Mouse (Mus musculus): ENCODE measurements around the gene Fam198b.

Gene Fam198b

DNA sequence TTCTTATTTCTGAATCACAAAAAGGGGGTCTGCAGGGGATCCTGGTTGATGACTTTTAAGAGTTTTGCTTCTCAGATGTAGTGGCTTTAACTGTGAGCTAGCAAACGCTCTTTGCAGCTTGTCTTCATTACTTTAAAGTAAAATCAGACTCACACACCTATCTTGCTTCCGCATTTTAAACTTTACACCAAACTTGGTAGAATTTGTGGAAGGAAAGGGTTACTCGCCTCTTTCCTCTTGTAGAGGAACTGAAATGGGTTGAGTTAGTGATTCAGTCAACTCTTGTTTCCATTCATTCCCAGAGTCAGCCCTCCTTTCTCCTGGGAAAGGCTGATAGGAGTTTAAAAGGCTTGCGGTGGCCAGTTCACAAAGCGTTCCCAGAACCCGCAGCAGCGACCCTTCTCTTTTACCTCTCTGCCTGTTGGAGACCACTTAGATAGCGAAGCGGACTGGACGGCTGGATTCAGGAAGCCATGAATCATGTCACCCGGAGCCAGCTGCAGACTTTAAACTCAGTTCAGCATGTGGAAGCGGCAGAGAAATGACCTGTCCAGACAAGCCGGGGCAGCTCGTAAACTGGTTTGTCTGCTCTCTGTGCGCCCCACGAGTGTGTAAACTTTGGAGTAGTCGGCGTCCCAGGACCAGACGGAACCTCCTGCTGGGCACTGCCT, 1.5 kb downstream of the Fam198b start:
- no peak for DNase-seq (ENCODE audit: low spot score in 2 of 2)

DNA sequence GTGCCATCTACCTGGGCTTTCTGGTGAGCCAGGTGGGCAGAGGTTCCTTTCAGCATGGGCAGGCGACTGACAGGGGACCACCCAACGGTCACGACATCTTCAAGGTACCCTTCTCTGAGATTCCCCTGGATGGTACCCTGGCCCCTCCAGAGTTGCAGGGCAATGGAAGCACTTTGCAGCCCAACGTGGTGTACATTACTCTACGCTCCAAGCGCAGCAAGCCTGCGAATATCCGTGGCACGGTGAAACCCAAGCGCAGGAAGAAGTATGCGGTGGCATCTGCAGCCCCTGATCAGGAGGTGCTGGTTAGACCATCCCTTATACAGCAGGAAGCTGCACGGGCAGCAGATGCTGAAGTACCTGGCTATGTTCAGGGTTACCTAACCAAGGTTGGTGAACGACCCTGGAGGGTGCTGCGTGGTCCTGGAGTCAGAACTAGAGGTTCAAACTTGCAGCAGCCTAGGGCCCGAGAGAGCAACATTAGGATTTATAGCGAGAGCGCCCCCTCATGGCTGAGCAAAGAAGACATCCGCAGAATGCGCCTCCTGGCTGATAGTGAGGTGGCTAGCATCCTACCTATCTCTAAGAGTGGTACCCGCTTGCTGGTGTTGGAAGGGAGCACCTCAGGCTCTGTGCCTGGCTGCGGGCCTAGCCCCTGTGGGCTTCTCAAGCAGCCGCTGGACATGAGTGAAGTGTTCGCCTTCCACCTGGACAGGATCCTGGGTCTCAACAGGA, 2.2 kb downstream of the Fam198b start:
- peak in 1 of 2 experiments; percentile 9 for DNase-seq (ENCODE audit: low spot score in 2 of 2)

DNA sequence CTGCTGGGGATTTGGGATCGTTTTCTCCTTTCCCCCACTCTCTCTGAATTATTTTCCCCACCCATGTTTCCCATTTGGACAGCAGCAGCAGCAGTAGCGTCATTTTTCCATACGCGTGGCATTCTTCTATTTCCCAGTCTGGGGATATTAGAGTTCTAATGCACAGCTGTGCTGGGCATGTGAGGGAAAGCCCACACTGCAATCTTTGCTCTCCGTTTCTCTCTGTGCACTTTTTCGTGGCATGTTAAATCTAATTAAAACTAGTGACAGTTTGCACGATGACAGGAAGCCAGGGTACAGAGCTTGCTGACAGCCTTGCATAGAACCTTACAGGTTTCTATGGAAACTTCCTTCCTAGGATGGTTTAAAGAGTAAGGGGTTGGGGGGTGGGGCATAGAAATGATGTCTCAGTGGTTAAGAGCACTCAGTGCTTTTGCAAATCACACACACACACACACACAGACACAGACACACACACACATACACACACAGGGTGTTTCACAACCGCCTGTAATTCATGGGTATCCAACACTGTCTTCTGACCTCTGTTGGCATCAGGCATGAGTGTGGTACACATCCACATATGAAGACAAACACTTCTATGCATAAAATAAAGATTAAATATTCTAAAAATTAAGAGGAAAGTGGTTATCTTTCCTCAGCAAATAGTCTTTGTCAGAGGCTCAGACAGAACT, 3.0 kb downstream of the Fam198b start:
- DNase-seq (ENCODE audit: low spot score in 2 of 2), result no peak

DNA sequence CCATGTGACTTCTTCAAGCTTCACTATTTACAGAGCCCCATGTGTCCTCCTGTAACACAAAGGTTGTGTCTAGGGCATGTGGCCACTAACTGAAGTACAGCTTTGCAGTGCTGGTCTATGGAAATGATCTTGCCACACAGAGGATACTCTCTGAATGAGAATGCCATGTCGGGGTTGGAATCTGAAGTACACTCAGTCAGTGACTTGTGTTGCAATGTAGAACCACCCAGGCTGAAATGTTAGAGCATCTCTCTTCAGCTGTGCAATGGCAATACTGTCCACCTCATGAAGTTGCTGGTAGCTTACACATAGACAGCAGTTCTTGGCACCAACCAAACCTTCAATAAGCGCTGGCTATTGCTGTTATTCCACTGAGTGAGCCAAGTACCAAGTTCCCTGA, 3.6 kb downstream of the Fam198b start:
- no peak for DNase-seq (ENCODE audit: low spot score in 2 of 2)

DNA sequence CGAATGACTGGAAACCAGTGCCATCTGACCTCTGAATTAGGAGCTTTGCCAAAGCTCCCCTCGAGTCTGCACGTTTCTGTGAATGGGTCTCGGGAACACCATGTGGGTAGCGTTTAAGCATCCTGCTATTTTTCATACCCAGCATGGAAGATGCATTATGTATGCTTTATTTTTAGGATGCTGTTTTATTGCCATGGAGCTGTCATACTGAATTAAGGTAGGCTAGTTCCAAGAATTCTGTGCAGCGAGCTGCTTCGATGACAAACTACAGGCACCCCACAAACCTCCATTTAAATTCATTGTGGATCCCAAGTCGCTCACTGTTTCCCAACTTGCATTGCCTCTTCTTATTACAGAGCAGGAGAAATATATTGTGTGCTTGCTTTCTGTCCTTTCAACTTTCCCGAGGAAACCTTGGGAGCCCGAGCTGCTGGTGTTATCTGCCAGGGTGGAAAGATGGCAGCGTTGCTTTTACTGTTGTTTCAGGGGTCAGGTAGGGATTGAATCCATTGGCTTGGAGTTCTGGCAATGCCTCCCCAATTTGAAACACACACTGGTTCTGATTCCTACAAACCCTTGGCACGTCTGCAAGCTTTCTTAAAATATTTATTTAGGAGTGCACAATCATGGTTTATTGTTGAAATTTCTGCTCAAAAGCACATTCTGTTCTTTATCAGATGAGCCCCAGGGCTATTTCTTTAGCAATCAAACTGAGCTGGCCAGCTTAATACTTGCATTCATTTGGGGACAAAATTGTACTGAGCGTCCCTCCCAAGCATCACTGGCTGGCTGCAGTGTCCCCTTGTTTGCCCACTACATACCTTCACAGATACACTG, 13.4 kb downstream of the Fam198b start:
- no peak for DNase-seq (ENCODE audit: low spot score in 2 of 2)

DNA sequence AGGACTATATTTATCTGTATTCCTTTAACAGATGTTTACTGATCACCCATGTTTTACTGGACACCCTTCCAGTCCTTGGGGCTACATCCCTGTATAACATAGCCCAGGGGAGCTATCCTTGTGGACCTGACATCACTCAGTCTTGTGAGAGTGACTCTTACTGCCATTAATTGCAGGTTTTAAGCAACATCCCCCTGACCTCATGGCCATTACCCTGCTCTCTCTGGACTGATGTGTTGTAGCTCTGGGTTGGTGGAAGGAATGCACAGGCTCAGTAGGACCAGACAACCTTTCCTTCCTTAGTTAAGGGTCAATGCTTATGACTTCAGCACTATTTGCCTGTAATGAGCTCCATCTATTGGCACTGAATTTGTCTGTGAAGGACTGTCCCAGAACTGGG, 14.2 kb downstream of the Fam198b start:
- DNase-seq (ENCODE audit: low spot score in 2 of 2), result no peak

DNA sequence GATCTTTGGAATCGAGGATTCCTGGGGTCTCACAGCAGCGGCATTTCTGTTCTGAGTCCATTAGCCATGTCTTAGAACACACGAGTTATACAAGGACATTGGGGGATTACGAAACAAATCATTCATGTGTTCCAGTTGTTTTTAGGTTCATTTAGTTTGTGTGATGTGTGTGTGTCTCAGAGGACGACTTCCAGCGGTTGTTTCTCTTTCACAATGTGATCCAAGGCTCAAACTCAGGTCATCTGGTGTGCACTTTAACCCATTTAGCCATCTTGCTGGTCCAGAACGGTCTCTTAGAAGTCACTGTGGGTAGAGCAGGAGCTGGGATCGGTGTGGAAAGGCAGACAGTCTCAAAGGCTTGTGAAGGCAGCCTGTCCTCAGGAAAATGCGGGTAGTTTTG, 15.6 kb downstream of the Fam198b start:
- no peak for DNase-seq (ENCODE audit: low spot score in 2 of 2)

DNA sequence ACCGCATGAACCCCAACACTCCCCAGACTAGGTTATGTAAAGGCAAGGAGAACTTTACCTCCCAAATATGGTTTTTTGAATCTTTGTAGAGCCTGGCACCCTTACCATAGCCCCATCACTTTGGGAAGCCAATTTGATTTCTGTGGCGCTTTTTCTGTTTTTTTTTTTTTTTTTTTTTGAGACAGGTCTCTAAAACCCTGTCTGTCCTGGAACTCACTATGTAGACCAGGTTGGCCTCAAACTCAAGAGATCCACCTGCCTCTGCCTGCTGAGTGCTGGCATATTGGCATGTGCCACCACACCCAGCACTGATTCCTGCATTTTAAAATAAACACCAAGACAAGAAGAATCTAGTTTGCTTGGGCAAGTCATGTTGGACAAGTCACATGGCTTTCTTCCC, 16.2 kb downstream of the Fam198b start:
- DNase-seq (ENCODE audit: low spot score in 2 of 2), result no peak

DNA sequence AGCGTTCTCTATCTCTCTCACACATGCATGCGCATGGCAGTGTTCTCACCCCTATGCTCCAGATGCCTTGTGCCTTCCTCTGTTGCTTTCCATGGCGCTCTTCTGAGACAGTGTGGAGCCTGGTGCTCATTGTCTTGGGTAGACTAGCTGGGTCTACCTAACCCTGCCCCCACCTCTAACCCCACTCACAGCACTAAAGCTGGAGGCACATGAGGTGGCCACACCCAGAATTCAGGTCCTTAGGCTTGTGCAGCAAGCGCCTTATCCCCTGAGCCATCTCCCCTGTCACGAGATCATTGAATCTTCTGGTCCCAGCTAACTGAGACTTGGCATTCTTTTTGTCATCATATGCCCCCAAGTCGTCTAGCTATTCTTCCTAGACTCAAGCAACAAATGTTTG, 17.0 kb downstream of the Fam198b start:
- DNase-seq (ENCODE audit: low spot score in 2 of 2), result no peak

DNA sequence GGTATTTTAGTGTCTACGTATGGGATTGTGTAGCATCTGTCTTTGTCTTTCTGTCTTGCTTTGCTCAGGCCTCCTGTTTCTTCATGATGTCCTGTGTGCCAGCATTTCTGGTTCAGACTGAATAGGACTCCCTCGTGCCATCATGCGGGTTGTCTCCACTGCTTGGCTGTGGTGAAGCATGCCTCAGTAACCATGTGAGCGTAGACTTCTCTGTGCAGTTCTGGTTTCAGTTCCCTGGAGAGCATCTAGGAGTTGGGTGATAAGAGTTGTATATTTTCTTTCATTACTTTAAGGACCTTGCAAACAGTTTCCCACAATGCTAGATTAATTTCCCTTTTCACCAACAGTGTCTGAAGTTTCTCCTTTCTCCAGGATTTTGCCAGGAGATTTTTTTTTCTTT, 17.4 kb downstream of the Fam198b start:
- DNase-seq (ENCODE audit: low spot score in 2 of 2), result no peak

DNA sequence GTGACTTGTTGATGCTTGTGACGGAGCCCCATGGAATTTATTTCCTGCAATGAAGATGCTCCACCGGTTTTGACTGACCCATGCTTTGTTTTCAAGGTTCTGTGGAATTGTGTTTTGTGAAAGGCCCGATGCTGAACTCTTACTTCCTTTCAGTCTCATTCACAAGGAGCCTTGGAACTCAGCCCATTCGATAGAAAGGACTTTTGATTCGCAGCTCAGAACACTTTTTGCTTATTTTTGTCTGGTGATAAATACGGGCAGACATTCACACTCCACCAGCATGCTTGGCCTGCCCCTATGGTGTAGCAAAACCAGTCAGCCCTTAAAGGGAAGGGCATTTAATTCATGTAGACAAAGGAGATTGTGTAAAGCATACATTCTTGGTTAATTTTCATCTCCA, 19.5 kb downstream of the Fam198b start:
- DNase-seq (ENCODE audit: low spot score in 2 of 2), result no peak

DNA sequence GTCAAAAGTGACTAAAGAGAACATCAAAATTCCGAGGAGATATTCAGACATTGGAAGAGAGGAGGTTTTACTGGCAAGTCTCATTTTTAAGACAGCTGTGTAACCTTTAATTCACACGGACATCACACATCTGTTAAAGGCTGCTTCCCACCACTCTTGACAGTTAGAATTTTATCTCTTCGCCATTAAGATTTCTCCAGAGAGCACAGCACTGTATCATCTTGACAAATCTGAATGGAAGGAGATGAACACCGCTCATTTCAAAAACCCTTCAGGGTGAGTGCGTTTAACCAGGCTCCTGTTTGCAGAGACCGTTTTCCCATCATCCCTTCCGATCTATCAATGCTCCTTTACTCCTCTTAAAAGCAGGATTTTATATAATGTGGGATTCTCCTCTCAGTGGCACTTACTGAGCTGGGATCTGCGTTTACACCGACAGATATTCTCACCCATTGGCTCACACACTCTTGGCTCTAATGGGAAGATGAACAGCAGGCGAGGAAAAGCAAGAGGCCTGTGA, 20.0 kb downstream of the Fam198b start:
- DNase-seq (ENCODE audit: low spot score in 2 of 2), result no peak

DNA sequence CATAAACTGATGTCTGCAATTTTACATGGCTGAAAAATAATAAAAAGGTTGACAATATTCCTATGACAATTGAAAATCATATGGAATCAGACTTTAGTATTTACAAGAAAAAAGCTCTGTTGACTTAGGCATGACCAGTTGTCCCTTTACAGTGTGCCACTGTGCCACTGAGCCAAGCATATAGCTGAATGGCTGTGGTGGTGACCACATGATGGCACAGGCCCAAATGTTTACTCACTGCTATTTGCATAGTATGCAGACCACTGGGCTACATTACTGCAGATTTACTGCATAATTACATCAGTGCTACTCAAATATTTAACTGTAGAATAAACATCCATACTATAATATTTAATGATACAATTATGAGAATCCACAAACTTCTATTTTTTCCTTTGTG, 21.1 kb downstream of the Fam198b start:
- DNase-seq (ENCODE audit: low spot score in 2 of 2), result no peak

DNA sequence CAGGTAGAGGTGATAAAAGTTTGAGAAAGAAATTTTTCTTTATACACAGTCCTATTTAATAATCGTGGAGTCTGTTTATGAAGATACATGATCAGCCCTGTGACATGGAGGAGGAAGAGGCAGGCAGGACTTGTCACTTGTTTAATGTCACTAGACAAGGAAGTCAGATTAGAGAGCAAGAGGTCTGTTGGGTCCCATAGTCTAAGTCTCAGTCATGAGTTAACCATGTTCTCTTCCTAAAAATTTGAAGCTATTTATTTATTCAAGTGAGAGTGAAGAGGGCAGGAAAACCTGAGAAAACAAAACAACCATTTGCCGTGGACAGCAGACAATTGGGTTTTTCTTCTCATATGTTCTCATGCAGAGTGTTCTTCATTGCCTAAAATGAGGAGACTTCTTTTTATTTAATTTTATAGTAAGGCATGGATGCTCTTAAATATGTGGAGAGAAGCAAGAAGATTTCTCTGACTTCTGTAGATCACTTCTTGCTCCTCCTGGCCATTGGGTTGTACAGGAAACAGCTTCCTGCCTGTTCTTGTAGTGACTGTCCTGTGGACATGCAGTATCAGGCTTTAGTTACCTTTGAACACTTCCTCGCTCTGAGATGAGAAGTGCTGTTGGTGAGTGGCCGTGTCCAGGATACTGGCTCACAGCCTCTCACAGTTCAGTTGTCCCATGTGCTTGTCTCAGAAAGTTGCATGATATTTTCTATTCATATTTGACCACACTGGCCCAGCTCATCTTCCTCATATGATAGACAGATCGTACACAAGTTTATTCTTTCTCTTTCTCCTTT, 22.1 kb downstream of the Fam198b start:
- DNase-seq (ENCODE audit: low spot score in 2 of 2), result no peak

DNA sequence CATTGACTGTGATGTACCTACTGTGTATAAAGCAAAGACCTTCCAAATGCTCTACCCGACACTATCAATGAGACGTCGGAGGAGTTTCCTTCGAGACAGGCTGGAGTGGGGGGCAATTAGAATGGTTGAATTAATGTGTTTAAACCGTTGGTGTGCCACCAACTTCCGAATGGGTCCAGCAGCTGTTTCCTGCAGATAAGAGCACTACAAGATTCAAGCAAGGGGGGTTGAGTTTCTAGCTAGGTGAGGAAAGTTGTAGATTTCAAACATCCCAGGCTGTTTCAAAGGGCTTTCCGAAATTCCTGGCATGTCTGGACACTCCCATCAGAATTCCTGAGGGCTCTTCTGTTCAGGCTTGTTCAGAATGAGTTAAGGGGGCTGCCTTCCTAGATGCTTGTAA, 22.9 kb downstream of the Fam198b start:
- DNase-seq (ENCODE audit: low spot score in 2 of 2), result peak in 1 of 2 experiments; percentile 2

DNA sequence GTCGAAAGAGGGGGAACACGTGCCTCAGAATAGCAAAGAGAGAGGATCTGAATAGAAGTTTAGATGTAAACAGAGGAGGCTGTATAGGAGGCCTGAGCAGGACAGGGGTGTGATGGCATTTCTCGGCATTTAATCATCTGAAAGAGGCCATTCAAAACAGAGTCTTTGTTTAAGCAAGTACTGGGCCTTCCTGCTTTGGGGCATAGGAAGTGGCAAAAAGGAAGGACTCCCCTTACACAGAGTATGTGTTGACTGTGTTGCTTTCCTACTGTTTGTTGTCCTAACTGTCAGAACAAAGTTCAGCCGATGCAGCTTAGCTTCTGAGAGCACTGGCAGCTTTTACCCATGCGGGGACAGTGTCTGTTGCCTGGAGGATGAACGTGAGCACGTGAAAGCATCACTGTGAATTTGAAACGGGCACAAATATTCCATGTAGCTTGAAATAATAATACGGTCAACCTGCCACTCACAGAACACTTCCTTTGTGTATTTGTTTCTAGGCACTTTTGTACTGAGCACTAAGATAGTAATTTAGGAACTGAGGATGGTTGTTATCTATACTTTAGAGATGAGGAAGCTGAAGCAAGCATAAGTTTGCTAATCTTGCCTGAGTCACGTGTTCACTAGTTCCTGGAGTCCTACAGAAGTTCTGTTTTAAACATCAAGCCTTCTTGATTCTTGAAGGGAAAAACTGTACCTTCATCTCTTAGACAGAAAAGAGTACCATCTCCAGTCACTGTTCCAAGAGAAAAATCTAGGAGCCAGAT, 26.2 kb downstream of the Fam198b start:
- DNase-seq (ENCODE audit: low spot score in 2 of 2), result no peak

DNA sequence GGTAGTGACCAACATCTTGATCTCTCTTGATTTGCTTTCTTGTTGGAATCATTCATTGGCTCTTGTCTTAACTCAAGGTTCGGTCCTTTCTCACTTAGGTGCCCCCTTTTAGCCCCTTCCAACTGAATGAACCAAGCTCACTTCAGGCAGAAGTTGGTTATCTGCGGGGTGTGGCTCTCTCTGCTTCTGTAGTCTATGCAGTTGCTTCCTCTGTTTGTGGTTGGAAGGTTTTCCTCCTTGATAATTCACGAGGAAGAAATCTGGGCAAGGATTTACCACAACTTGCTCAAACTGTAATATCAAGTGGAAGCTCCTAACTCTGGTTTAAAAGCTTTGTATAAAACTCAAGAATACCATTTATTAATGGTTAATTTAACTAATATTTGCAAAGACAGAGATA, 26.8 kb downstream of the Fam198b start:
- no peak for DNase-seq (ENCODE audit: low spot score in 2 of 2)

DNA sequence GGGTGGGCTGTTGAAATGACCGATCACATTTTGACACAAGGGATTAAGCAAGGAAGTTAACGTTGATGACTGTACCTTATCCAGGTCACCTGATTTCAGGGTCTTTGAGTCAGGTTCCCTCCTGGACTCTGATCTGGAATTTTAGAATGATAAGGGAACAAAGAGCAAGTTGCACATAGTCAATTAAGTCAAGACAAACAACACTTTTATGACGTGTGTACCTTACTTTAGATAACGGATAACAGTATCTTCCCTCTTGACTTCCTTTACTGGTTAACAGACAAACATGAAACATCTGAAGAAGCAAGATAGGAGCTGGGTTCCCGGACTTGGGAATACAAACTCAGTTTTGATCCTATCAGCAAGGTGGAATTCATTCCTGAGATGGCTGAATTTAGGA, 29.7 kb downstream of the Fam198b start:
- no peak for DNase-seq (ENCODE audit: low spot score in 2 of 2)

DNA sequence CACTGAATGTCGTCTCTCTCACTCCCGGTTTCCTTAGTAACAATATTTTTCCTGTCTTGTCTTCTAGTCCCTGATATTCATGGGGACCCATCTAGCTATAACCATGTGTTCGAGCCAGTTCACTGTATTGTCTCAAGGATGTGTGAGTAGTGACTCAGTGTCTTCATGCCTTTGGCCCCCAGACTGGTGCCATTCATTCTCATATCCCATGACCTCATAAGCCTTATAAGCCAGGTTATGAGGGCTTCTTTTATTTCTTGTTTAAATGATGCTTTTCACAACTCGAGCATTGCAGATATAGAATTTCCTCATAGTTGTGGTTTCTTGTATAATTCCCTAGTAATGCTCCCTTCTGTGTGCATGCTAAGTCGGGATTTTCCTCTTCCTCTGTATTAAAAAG, 31.9 kb downstream of the Fam198b start:
- DNase-seq (ENCODE audit: low spot score in 2 of 2), result no peak

DNA sequence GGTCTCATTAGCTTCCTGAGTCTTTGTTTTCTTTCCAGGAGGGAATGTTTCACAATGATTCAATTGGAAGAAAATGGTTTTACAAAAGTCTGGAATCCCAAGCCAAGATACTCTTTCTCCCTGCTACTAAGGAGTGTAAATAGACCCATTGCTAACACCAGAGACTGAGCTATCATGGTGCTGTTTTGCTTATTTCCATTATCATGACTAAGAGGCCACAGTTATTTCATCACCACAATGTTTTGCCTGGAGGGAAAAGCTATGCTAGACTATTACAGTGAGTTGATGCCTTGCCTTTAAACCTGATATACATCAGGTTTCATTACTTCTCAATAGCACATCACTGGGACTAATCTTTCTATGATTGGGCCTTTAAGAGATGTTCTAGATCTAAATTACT, 34.4 kb downstream of the Fam198b start:
- DNase-seq (ENCODE audit: low spot score in 2 of 2), result no peak
